Mouse (Mus musculus): ENCODE data around the gene Fpgs.
A peak's percentile ranks its signal among the peaks of the same experiment; 100 is the strongest.

GRCm38 (mm10) chr2:32752181-32752580 is 48.2 kb upstream of the Fpgs start:
- TF ChIP-seq CTCF (IDR thresholded peaks at IDR 0.05; ENCODE audit: low read depth) = peak; percentile 37
- TF ChIP-seq EP300 (IDR thresholded peaks at IDR 0.05; ENCODE audit: low read depth) = no peak

All from liver, embryonic 14.5 days (tissue).